Mouse (Mus musculus) frontal cortex, postnatal 10 days (tissue): ENCODE measurements around the gene Vezf1.

ENCODE experiments used
- DNase-seq, 2 experiments: peaks; one replicate each; pipeline ENCODE4 v3.0.0; 2022; ENCODE audit warnings: low spot score in 2 of 2, mixed read lengths in 1 of 2

Vezf1 gene

GRCm38 (mm10) chr11:88098021-88098729 is 30.1 kb downstream of the Vezf1 start, which contains the start of gene Cuedc1:
Cuedc1 (plus strand) TSS chr11:88098058.
- DNase-seq = no peak

- DNase-seq = peak; percentile 40 to 74
Measured at GRCm38 (mm10) chr11:88098787-88099598, 30.9 kb downstream of the Vezf1 start.

GRCm38 (mm10) chr11:88099599-88100023 is 31.5 kb downstream of the Vezf1 start:
- peak in 1 of 2 experiments; percentile 44 for DNase-seq

GRCm38 (mm10) chr11:88100170-88100569 is 32.1 kb downstream of the Vezf1 start:
- no peak for DNase-seq

- no peak for DNase-seq
Measured at GRCm38 (mm10) chr11:88103214-88103941, 35.3 kb downstream of the Vezf1 start.

GRCm38 (mm10) chr11:88105494-88106291 is 37.6 kb downstream of the Vezf1 start:
- DNase-seq = no peak

- no peak for DNase-seq
Measured at GRCm38 (mm10) chr11:88106292-88106554, 38.1 kb downstream of the Vezf1 start.

GRCm38 (mm10) chr11:88107365-88107764 is 39.3 kb downstream of the Vezf1 start:
- DNase-seq = no peak

- no peak for DNase-seq
Measured at GRCm38 (mm10) chr11:88110031-88110594, 42.0 kb downstream of the Vezf1 start.

- no peak for DNase-seq
Measured at GRCm38 (mm10) chr11:88112078-88112477, 44.0 kb downstream of the Vezf1 start.

- no peak for DNase-seq
Measured at GRCm38 (mm10) chr11:88112677-88113333, 44.7 kb downstream of the Vezf1 start.

GRCm38 (mm10) chr11:88113543-88114271 is 45.6 kb downstream of the Vezf1 start:
- DNase-seq = no peak

GRCm38 (mm10) chr11:88114871-88115301 is 46.8 kb downstream of the Vezf1 start:
- DNase-seq = peak in 1 of 2 experiments; percentile 42

GRCm38 (mm10) chr11:88116568-88116967 is 48.5 kb downstream of the Vezf1 start:
- no peak for DNase-seq

- no peak for DNase-seq
Measured at GRCm38 (mm10) chr11:88117356-88118090, 49.4 kb downstream of the Vezf1 start.

- no peak for DNase-seq
Measured at GRCm38 (mm10) chr11:88118091-88118440, 50.0 kb downstream of the Vezf1 start.

- DNase-seq = peak; percentile 54 to 62
Measured at GRCm38 (mm10) chr11:88118817-88119642, 51.0 kb downstream of the Vezf1 start.

GRCm38 (mm10) chr11:88122545-88122944 is 54.5 kb downstream of the Vezf1 start:
- DNase-seq = no peak
